Mouse (Mus musculus) midbrain, postnatal 0 days (tissue): ENCODE measurements at regions not wholly inside any gene's neighbourhood (a gene's known extent, or its start where the extent isn't known, plus 50 kb on each side); places are given as distances from the start of the nearest gene placed in this dataset.

Experiments used
- ATAC-seq: fragments of 200-750 bp; cut with Nextera tagmentation; 2 replicates; pipeline ENCODE4 v1.8.0; 2017; ENCODE audit warnings: moderate number of reproducible peaks, mild to moderate bottlenecking, moderate TSS enrichment, moderate library complexity; ENCODE audit not compliant: low FRiP score
- DNase-seq: peaks from one replicate; pipeline ENCODE4 v3.0.0-alpha.2; 2015; ENCODE audit warnings: low spot score
- H3K27ac ChIP-seq: fragments of 300-500 bp; sonication (generic); 2 replicates; pipeline ENCODE4 v1.5.1; 2014; ENCODE audit warnings: low read depth, mild to moderate bottlenecking, low read length, mixed read lengths
- H3K27me3 ChIP-seq: fragments of 300-500 bp; sonication (generic); 2 replicates; pipeline ENCODE4 v1.6.1; 2014; ENCODE audit warnings: low read length, control low read depth, mixed read lengths; ENCODE audit not compliant: insufficient read depth
- H3K36me3 ChIP-seq: fragments of 300-500 bp; sonication (generic); 2 replicates; pipeline ENCODE4 v1.6.1; 2014; ENCODE audit warnings: low read length, control low read depth, mixed read lengths; ENCODE audit not compliant: insufficient read depth
- H3K4me1 ChIP-seq: fragments of 300-500 bp; sonication (generic); 2 replicates; pipeline ENCODE4 v1.6.1; 2014; ENCODE audit warnings: mild to moderate bottlenecking, control low read depth, antibody characterized with exemption, low read length, mixed read lengths; ENCODE audit not compliant: insufficient read depth
- H3K4me2 ChIP-seq: fragments of 300-500 bp; sonication (generic); 2 replicates; pipeline ENCODE4 v1.6.1; 2014; ENCODE audit warnings: low read depth, mild to moderate bottlenecking, low read length, mixed read lengths; ENCODE audit not compliant: poor library complexity, severe bottlenecking
- H3K4me3 ChIP-seq: fragments of 300-500 bp; sonication (generic); 2 replicates; pipeline ENCODE4 v1.5.1; 2014; ENCODE audit warnings: low read depth, mild to moderate bottlenecking, low read length, moderate library complexity
- H3K9ac ChIP-seq: fragments of 300-500 bp; sonication (generic); replicated peaks from 2 replicates; pipeline ENCODE4 v1.6.1; 2014; ENCODE audit warnings: mild to moderate bottlenecking, low read length, moderate library complexity, mixed read lengths; ENCODE audit not compliant: poor library complexity, severe bottlenecking
- H3K9me3 ChIP-seq: fragments of 300-500 bp; sonication (generic); 2 replicates; pipeline ENCODE4 v1.6.1; 2016; ENCODE audit warnings: low read length, control low read depth
- CTCF ChIP-seq: IDR thresholded peaks from 2 replicates; pipeline ENCODE4 v1.5.1; 2016; ENCODE audit warnings: antibody characterized with exemption, mild to moderate bottlenecking
- WGBS: fragments of 180-500 bp; shearing (Covaris S2); extraction: QIAGEN DNeasy Blood & Tissue Kit; methylation state at CpG from one replicate; pipeline ENCODE4 v1.1.7; 2014; 5-methylcytosine and 5-hydroxymethylcytosine counted together

- peaks cover 6% of the 10 kb centered on the region; the same call in 1 of the 2 replicates for H3K4me1 ChIP-seq
- ATAC-seq (no peak), DNase-seq (no peak)
- H3K4me3 ChIP-seq, result no peak overlapping the region
- no peak overlapping the region for H3K9ac ChIP-seq
- H3K4me2 ChIP-seq, result no peak overlapping the region
- no peaks in the 10 kb centered on the region for H3K36me3 ChIP-seq
- H3K27ac ChIP-seq, result no peak overlapping the region
- H3K9me3 ChIP-seq, result no peaks in the 10 kb centered on the region
- no peak for TF ChIP-seq CTCF
- H3K27me3 ChIP-seq, result no peaks in the 10 kb centered on the region
- WGBS, result 13% methylated on average over 1 of the region's 1 CpGs
Observed at GRCm38 (mm10) chr2:92687702-92688101, 88.2 kb downstream of the Chst1 start.

DNA sequence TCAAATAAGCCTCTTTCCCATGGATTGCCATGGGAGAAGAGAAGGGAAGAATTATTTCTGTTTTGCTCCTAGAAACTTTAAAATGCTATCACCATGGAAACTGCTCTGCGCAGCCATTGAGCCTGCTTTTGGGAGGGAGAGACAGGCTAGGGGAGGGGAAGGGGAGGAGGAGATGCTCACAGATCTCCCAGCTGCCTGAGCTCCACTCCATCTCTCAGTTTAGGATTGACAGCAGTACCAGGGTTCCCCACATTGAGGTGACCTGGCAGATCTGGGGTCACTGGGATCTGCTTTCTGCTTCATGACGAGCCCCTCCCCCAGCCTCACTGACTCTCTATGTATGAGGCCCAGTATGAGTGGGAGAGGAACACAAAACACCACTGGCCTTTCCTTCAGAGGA lies 89.7 kb downstream of the Chst1 start:
- Histone ChIP-seq H3K4me2 (no peak overlapping the region), H3K36me3 (no peaks in the 10 kb centered on the region), H3K27ac (peak overlapping the region; percentile 57), H3K9ac (no peak overlapping the region), H3K27me3 (no peaks in the 10 kb centered on the region), H3K4me3 (no peak overlapping the region), H3K9me3 (no peaks in the 10 kb centered on the region), H3K4me1 (peaks cover 6% of the 10 kb centered on the region; the same call in 1 of the 2 replicates)
- DNase-seq, result peak; percentile 69
- WGBS, result 17% methylated on average over 2 of the region's 2 CpGs
- peak; percentile 79 for ATAC-seq
- TF ChIP-seq CTCF, result no peak

GRCm38 (mm10) chr2:92690304-92690703 lies 90.8 kb downstream of the Chst1 start:
- 82% methylated on average over 2 of the region's 2 CpGs for WGBS

GRCm38 (mm10) chr2:92691438-92691837 lies 91.9 kb downstream of the Chst1 start:
- no peaks in the 10 kb centered on the region for H3K27me3 ChIP-seq
- H3K36me3 ChIP-seq, result no peaks in the 10 kb centered on the region
- no peaks in the 10 kb centered on the region for H3K9me3 ChIP-seq
- DNase-seq (no peak), ATAC-seq (no peak)
- peaks cover 10% of the 10 kb centered on the region; the same call in 1 of the 2 replicates for H3K4me1 ChIP-seq
- no peak overlapping the region for H3K4me2 ChIP-seq
- 90% methylated on average over 2 of the region's 2 CpGs for WGBS
- H3K4me3 ChIP-seq, result no peak overlapping the region
- no peak overlapping the region for H3K27ac ChIP-seq
- no peak for TF ChIP-seq CTCF
- H3K9ac ChIP-seq, result no peak overlapping the region

More at GRCm38 (mm10) chr2:92690304-92690703, 90.8 kb downstream of the Chst1 start:
- Histone ChIP-seq H3K4me1 (peaks cover 6% of the 10 kb centered on the region; the same call in 1 of the 2 replicates), H3K27me3 (no peaks in the 10 kb centered on the region), H3K9ac (no peak overlapping the region), H3K4me3 (no peak overlapping the region), H3K36me3 (no peaks in the 10 kb centered on the region), H3K4me2 (no peak overlapping the region), H3K27ac (no peak overlapping the region), H3K9me3 (no peaks in the 10 kb centered on the region)
- no peak for ATAC-seq
- DNase-seq, result no peak
- TF ChIP-seq CTCF, result no peak

DNA sequence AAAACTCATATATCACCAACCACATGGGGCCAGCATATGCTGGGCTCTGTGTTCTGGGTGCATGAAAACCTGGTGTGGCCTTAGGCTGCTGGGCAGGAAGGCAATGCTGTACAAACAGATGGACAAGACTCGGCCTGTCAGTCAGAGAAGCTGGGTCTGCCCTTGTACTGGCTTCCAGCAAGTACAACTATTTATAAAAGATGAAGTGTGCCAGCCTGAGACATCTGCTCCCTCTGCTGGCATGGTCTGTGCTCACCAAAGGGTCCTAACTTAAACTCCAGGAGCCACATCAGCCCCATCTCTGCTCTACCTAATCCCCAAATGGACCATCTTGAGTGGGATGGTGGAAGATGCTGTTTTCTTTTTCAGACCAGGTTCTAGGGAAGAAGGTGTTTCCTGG lies 93.1 kb downstream of the Chst1 start:
- no peak for ATAC-seq
- Histone ChIP-seq H3K4me1 (peaks cover 10% of the 10 kb centered on the region; the same call in 1 of the 2 replicates), H3K4me2 (no peak overlapping the region), H3K4me3 (no peak overlapping the region), H3K27ac (no peak overlapping the region), H3K9ac (no peak overlapping the region), H3K27me3 (no peaks in the 10 kb centered on the region), H3K9me3 (no peaks in the 10 kb centered on the region), H3K36me3 (no peaks in the 10 kb centered on the region)
- DNase-seq, result peak; percentile 61
- TF ChIP-seq CTCF, result peak; percentile 60
- WGBS, result 85% methylated on average over 1 of the region's 1 CpGs

GRCm38 (mm10) chr2:92693024-92693423 lies 93.5 kb downstream of the Chst1 start:
- no peaks in the 10 kb centered on the region for H3K27me3 ChIP-seq
- no peak overlapping the region for H3K27ac ChIP-seq
- DNase-seq (peak; percentile 34), ATAC-seq (no peak)
- H3K9ac ChIP-seq, result no peak overlapping the region
- H3K36me3 ChIP-seq, result no peaks in the 10 kb centered on the region
- H3K4me1 ChIP-seq, result peaks cover 10% of the 10 kb centered on the region; the same call in 1 of the 2 replicates
- no peak overlapping the region for H3K4me3 ChIP-seq
- no peak for TF ChIP-seq CTCF
- H3K4me2 ChIP-seq, result no peak overlapping the region
- H3K9me3 ChIP-seq, result no peaks in the 10 kb centered on the region
